Mouse (Mus musculus): ENCODE data around the gene Rph3a. TPM values are rescaled to one million over a fixed set of nuclear protein-coding genes. Genes with fewer than 3 reads are reported as not detected.

Rph3a gene
- 4.6 and 5.1 TPM in 2 replicates for polyA plus RNA-seq (2016; fragmentation: Nextera tagmentation; extraction: Ambion mirVana)

- Histone ChIP-seq H3K9me3 (no peaks in the 10 kb centered on the region), H3K9ac (peak within 1 kb of the TSS; percentile 36), H3K36me3 (replicated peaks) (no peaks in the 10 kb centered on the region), H3K27ac (0 out of 2 replicates have a peak within 1 kb of the TSS, but pooled peaks have one; percentile 1), H3K27me3 (peaks cover 37% of the 10 kb centered on the region), H3K4me2 (peak within 1 kb of the TSS; percentile 55), H3K4me1 (peaks cover 15% of the 10 kb centered on the region), H3K4me3 (replicated peaks) (peak within 1 kb of the TSS; percentile 32)
- ATAC-seq (ENCODE audit: low FRiP score), result no peak
- 65% methylated on average over 12 of the region's 12 CpGs for WGBS
Observed at GRCm38 (mm10) chr5:121009811-121010569, at the start of gene Rph3a. Gene Rph3a, minus strand, starts transcription at chr5:121010092.

GRCm38 (mm10) chr5:121058261-121058660, 48.4 kb upstream of the Rph3a start:
- H3K4me3 ChIP-seq (replicated peaks), result no peak overlapping the region
- H3K9me3 ChIP-seq, result no peaks in the 10 kb centered on the region
- no peak overlapping the region for H3K27ac ChIP-seq
- H3K4me2 ChIP-seq, result no peak overlapping the region
- 90% methylated on average over 11 of the region's 11 CpGs for WGBS
- no peak for ATAC-seq (ENCODE audit: low FRiP score)
- H3K4me1 ChIP-seq, result peaks cover 5% of the 10 kb centered on the region; the same call in 1 of the 2 replicates
- no peaks in the 10 kb centered on the region for H3K27me3 ChIP-seq
- H3K36me3 ChIP-seq (replicated peaks), result no peaks in the 10 kb centered on the region
- no peak overlapping the region for H3K9ac ChIP-seq

GRCm38 (mm10) chr5:121053886-121054285, 44.0 kb upstream of the Rph3a start:
- H3K9ac ChIP-seq, result no peak overlapping the region
- no peaks in the 10 kb centered on the region for H3K36me3 ChIP-seq (replicated peaks)
- no peak for ATAC-seq (ENCODE audit: low FRiP score)
- H3K27ac ChIP-seq, result no peak overlapping the region
- no peak overlapping the region for H3K4me3 ChIP-seq (replicated peaks)
- no peaks in the 10 kb centered on the region for H3K4me1 ChIP-seq
- no peaks in the 10 kb centered on the region for H3K27me3 ChIP-seq
- no peak overlapping the region for H3K4me2 ChIP-seq
- 82% methylated on average over 9 of the region's 9 CpGs for WGBS
- no peaks in the 10 kb centered on the region for H3K9me3 ChIP-seq

GRCm38 (mm10) chr5:121041791-121042190, 31.9 kb upstream of the Rph3a start:
- Histone ChIP-seq H3K27ac (no peak overlapping the region), H3K36me3 (replicated peaks) (no peaks in the 10 kb centered on the region), H3K27me3 (no peaks in the 10 kb centered on the region; the same call in 1 of the 2 replicates), H3K9me3 (no peaks in the 10 kb centered on the region), H3K4me3 (replicated peaks) (no peak overlapping the region), H3K4me1 (peaks cover 15% of the 10 kb centered on the region), H3K4me2 (no peak overlapping the region), H3K9ac (no peak overlapping the region)
- no peak for ATAC-seq (ENCODE audit: low FRiP score)
- WGBS, result 78% methylated on average over 9 of the region's 9 CpGs

- Histone ChIP-seq H3K9ac (no peak overlapping the region), H3K27me3 (no peaks in the 10 kb centered on the region; the same call in 1 of the 2 replicates), H3K9me3 (no peaks in the 10 kb centered on the region), H3K4me2 (no peak overlapping the region), H3K36me3 (replicated peaks) (no peaks in the 10 kb centered on the region), H3K4me1 (0 out of 2 replicates have a peak, but pooled peaks cover 2% of the 10 kb centered on the region), H3K4me3 (replicated peaks) (no peak overlapping the region), H3K27ac (no peak overlapping the region)
- WGBS, result 86% methylated on average over 9 of the region's 9 CpGs
- ATAC-seq (ENCODE audit: low FRiP score), result no peak
Observed at GRCm38 (mm10) chr5:121039465-121039864, 29.6 kb upstream of the Rph3a start.

GRCm38 (mm10) chr5:121030161-121030560, 20.3 kb upstream of the Rph3a start:
- no peak for ATAC-seq (ENCODE audit: low FRiP score)
- WGBS, result 80% methylated on average over 9 of the region's 9 CpGs
- no peaks in the 10 kb centered on the region for H3K36me3 ChIP-seq (replicated peaks)

GRCm38 (mm10) chr5:121019505-121019904, 9.6 kb upstream of the Rph3a start:
- no peak overlapping the region for H3K27ac ChIP-seq
- ATAC-seq (ENCODE audit: low FRiP score), result no peak
- no peak overlapping the region for H3K9ac ChIP-seq
- H3K27me3 ChIP-seq, result no peaks in the 10 kb centered on the region; the same call in 1 of the 2 replicates
- no peaks in the 10 kb centered on the region for H3K9me3 ChIP-seq
- peaks cover 8% of the 10 kb centered on the region; the same call in 1 of the 2 replicates for H3K4me1 ChIP-seq
- H3K4me2 ChIP-seq, result no peak overlapping the region
- H3K4me3 ChIP-seq (replicated peaks), result no peak overlapping the region
- no peaks in the 10 kb centered on the region for H3K36me3 ChIP-seq (replicated peaks)
- WGBS, result 71% methylated on average over 9 of the region's 9 CpGs

More at GRCm38 (mm10) chr5:121030161-121030560, 20.3 kb upstream of the Rph3a start:
- Histone ChIP-seq H3K9ac (no peak overlapping the region), H3K4me1 (peaks cover 4% of the 10 kb centered on the region; the same call in 1 of the 2 replicates), H3K4me3 (replicated peaks) (no peak overlapping the region), H3K4me2 (no peak overlapping the region), H3K27me3 (no peaks in the 10 kb centered on the region), H3K9me3 (0 out of 2 replicates have a peak, but pooled peaks cover 3% of the 10 kb centered on the region), H3K27ac (no peak overlapping the region)

GRCm38 (mm10) chr5:121017699-121018098, 7.8 kb upstream of the Rph3a start:
- Histone ChIP-seq H3K27me3 (no peaks in the 10 kb centered on the region; the same call in 1 of the 2 replicates), H3K36me3 (replicated peaks) (no peaks in the 10 kb centered on the region), H3K9me3 (no peaks in the 10 kb centered on the region), H3K4me3 (replicated peaks) (no peak overlapping the region), H3K4me1 (peaks cover 8% of the 10 kb centered on the region; the same call in 1 of the 2 replicates), H3K27ac (no peak overlapping the region), H3K9ac (no peak overlapping the region), H3K4me2 (no peak overlapping the region)
- WGBS, result 75% methylated on average over 5 of the region's 5 CpGs
- no peak for ATAC-seq (ENCODE audit: low FRiP score)

- Histone ChIP-seq H3K4me1 (peaks cover 8% of the 10 kb centered on the region; the same call in 1 of the 2 replicates), H3K4me2 (no peak overlapping the region), H3K36me3 (replicated peaks) (no peaks in the 10 kb centered on the region), H3K27me3 (peaks cover 3% of the 10 kb centered on the region; the same call in 1 of the 2 replicates), H3K4me3 (replicated peaks) (no peak overlapping the region), H3K27ac (no peak overlapping the region), H3K9me3 (no peaks in the 10 kb centered on the region), H3K9ac (no peak overlapping the region)
- no peak for ATAC-seq (ENCODE audit: low FRiP score)
- WGBS, result 27% methylated on average over 12 of the region's 12 CpGs
Observed at GRCm38 (mm10) chr5:121016405-121016804, 6.5 kb upstream of the Rph3a start.

GRCm38 (mm10) chr5:121014496-121014895, 4.6 kb upstream of the Rph3a start:
- no peak for ATAC-seq (ENCODE audit: low FRiP score)
- 91% methylated on average over 2 of the region's 2 CpGs for WGBS
- Histone ChIP-seq H3K27me3 (peaks cover 10% of the 10 kb centered on the region), H3K4me2 (no peak overlapping the region), H3K9me3 (no peaks in the 10 kb centered on the region), H3K4me1 (peaks cover 9% of the 10 kb centered on the region), H3K9ac (no peak overlapping the region), H3K36me3 (replicated peaks) (no peaks in the 10 kb centered on the region), H3K4me3 (replicated peaks) (no peak overlapping the region), H3K27ac (no peak overlapping the region)

- ATAC-seq (ENCODE audit: low FRiP score), result no peak
- Histone ChIP-seq H3K27ac (no peak overlapping the region), H3K9me3 (no peaks in the 10 kb centered on the region), H3K27me3 (peaks cover 28% of the 10 kb centered on the region), H3K4me2 (no peak overlapping the region), H3K9ac (no peak overlapping the region), H3K4me3 (replicated peaks) (no peak overlapping the region), H3K36me3 (replicated peaks) (no peaks in the 10 kb centered on the region), H3K4me1 (peaks cover 19% of the 10 kb centered on the region)
- 20% methylated on average over 2 of the region's 2 CpGs for WGBS
Observed at GRCm38 (mm10) chr5:121011962-121012361, 2.1 kb upstream of the Rph3a start.

- Histone ChIP-seq H3K27me3 (peaks cover 37% of the 10 kb centered on the region), H3K4me2 (peak overlapping the region; percentile 55), H3K4me3 (replicated peaks) (peak overlapping the region; percentile 32), H3K9ac (peak overlapping the region; percentile 36), H3K9me3 (no peaks in the 10 kb centered on the region), H3K27ac (0 out of 2 replicates have a peak overlapping the region, but pooled peaks have one; percentile 1), H3K4me1 (peaks cover 16% of the 10 kb centered on the region), H3K36me3 (replicated peaks) (no peaks in the 10 kb centered on the region)
- peak; percentile 55 for ATAC-seq (ENCODE audit: low FRiP score)
- WGBS, result 0% methylated on average over 19 of the region's 19 CpGs
Observed at GRCm38 (mm10) chr5:121009406-121009805, 486 bp downstream of the Rph3a start.

All from forebrain, embryonic 12.5 days (tissue).